Mouse (Mus musculus): ENCODE data around the gene Dlk1.

The Dlk1 gene

GRCm38 (mm10) chr12:109452592-109452991, at the start of gene Dlk1:
Dlk1 (plus strand) TSS chr12:109452823.
- in situ Hi-C loops (cut with MseI, MboI) = no loop called here

- in situ Hi-C loops (cut with MseI, MboI) = no loop called here
Observed at GRCm38 (mm10) chr12:109402943-109403342, 49.7 kb upstream of the Dlk1 start.

GRCm38 (mm10) chr12:109403752-109404151, 48.9 kb upstream of the Dlk1 start:
- in situ Hi-C loops (cut with MseI, MboI) = no loop called here

GRCm38 (mm10) chr12:109406018-109406417, 46.6 kb upstream of the Dlk1 start:
- in situ Hi-C loops (cut with MseI, MboI) = no loop called here

- in situ Hi-C loops (cut with MseI, MboI) = no loop called here
Observed at GRCm38 (mm10) chr12:109410723-109411122, 41.9 kb upstream of the Dlk1 start.

GRCm38 (mm10) chr12:109411172-109412070, 41.2 kb upstream of the Dlk1 start:
- in situ Hi-C loops (cut with MseI, MboI) = no loop called here

GRCm38 (mm10) chr12:109412071-109412440, 40.6 kb upstream of the Dlk1 start:
- in situ Hi-C loops (cut with MseI, MboI) = no loop called here

- in situ Hi-C loops (cut with MseI, MboI) = no loop called here
Observed at GRCm38 (mm10) chr12:109412675-109413074, 39.9 kb upstream of the Dlk1 start.

- in situ Hi-C loops (cut with MseI, MboI) = no loop called here
Observed at GRCm38 (mm10) chr12:109413321-109413720, 39.3 kb upstream of the Dlk1 start.

- in situ Hi-C loops (cut with MseI, MboI) = no loop called here
Observed at GRCm38 (mm10) chr12:109416681-109417080, 35.9 kb upstream of the Dlk1 start.

GRCm38 (mm10) chr12:109417476-109418201, 35.0 kb upstream of the Dlk1 start:
- in situ Hi-C loops (cut with MseI, MboI) = no loop called here

- in situ Hi-C loops (cut with MseI, MboI) = no loop called here
Observed at GRCm38 (mm10) chr12:109420006-109420405, 32.6 kb upstream of the Dlk1 start.

GRCm38 (mm10) chr12:109423163-109423562, 29.5 kb upstream of the Dlk1 start:
- in situ Hi-C loops (cut with MseI, MboI) = no loop called here

GRCm38 (mm10) chr12:109423716-109424429, 28.8 kb upstream of the Dlk1 start:
- in situ Hi-C loops (cut with MseI, MboI) = no loop called here

- in situ Hi-C loops (cut with MseI, MboI) = no loop called here
Observed at GRCm38 (mm10) chr12:109424753-109425332, 27.8 kb upstream of the Dlk1 start.

GRCm38 (mm10) chr12:109425982-109426381, 26.6 kb upstream of the Dlk1 start:
- in situ Hi-C loops (cut with MseI, MboI) = no loop called here

GRCm38 (mm10) chr12:109432475-109433130, 20.0 kb upstream of the Dlk1 start:
- in situ Hi-C loops (cut with MseI, MboI) = no loop called here

GRCm38 (mm10) chr12:109436367-109436807, 16.2 kb upstream of the Dlk1 start:
- in situ Hi-C loops (cut with MseI, MboI) = no loop called here

GRCm38 (mm10) chr12:109436852-109437251, 15.8 kb upstream of the Dlk1 start:
- in situ Hi-C loops (cut with MseI, MboI) = no loop called here

- in situ Hi-C loops (cut with MseI, MboI) = no loop called here
Observed at GRCm38 (mm10) chr12:109437559-109438350, 14.9 kb upstream of the Dlk1 start.
